Mouse (Mus musculus) induced T-regulatory cell, adult 2 months (primary cell): Measurements from ENCODE around the gene Kcnk13.

Source experiments
- DNase-seq: peaks from one replicate; pipeline ENCODE4 v3.0.0-alpha.2; 2012; ENCODE audit warnings: low read depth

Kcnk13 gene

DNA sequence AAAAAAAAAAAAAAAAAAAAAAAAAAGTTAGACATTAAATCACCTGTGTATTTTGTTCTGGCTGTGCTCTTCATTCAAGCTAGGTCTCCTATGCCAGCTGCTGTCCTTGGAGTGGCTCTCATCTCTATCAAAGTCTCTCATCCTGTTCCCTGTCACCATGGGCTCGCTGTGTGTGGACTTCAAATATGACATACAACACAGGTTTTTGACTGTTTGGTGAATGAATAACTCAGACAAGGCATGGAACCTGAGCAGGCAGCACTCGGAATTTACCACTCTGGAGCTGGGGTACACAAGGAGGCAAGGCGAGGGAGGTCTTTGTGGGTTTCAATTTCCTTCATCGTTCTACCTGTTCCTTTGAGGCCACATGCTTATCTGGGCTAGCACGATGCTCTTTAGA lies 50.8 kb downstream of the Kcnk13 start:
- no peak for DNase-seq

DNA sequence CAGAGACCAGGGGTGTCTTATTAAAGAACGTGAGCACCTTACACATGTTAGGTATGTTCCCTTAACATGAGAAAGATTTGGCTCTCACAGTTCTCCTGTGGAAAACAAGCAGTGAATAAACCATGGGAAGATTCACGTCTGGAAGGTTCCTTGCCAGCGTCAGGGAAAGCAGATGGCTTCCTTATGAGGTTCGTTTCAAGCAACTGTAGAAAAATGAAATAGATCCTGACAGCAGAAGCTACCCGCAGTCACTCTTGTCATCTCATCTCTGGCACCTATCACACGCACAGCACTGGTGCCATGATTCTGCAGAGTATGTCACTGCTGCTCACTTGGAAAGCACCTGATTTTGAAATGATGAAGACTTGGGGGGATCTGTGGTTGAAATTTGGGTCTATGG lies 53.4 kb downstream of the Kcnk13 start:
- no peak for DNase-seq

DNA sequence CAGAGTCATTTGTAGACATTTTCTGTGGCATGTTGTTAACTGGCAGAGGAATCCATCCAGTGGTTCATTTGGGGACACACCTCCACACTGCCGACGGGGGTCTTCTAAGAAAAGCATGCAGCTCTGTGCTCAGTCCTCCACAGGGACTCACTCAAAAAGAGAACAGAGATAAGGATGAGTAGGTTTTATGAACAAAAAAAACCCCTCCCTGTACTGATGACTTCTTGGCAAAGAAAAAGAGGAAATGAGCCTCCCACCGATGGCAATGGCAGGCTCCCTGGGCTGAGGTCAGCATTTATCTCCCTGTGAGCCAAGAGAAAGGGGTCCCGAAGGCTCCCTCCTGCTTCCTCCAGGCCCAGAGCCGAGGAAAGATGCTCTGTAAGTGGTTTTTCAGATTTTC lies 58.2 kb downstream of the Kcnk13 start:
- no peak for DNase-seq

DNA sequence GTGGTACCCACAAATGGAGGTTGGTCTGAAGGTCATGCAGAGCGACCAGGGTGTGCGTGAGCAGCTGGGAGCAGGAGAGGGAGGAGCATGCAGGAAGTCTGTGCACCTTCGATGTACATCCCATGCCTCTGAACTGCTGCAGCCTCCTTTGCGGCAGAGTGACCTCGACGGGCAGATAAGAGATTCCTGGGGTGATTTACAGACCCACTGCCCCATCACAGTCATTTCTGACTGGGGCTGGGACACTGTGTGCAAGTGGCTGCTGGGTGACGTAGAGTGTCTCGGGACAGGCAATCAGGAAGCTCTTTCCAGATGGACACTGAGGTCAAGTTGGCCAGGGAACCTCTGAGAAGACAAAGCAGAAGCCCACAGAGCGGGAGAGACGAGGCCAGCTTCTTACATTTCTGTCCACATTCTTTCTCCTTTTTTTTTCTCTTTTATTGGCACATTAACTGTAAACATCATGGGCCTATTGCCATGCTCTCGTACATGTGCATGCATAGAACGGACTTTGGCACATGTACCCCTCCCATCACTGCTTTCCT lies 59.6 kb downstream of the Kcnk13 start:
- DNase-seq: no peak

DNA sequence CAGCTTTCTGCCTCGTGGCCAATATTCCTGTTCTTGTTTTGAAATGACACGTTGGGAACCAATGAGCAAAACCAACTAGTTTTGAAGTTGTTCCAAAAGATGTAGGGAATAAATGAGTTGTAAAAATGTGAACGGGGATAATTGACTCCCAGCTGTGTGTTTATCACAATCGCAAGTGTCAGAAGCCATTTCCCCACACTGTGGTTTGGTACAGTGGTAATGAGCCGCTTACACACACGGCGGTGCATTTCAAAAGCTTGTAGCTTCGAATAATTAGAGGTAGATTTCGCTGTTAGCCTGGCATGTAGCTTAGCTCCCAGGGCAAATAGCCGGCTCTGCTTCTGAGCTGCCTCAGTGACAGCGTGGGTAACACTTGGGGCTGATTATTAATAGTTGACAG lies 61.4 kb downstream of the Kcnk13 start:
- no peak for DNase-seq

DNA sequence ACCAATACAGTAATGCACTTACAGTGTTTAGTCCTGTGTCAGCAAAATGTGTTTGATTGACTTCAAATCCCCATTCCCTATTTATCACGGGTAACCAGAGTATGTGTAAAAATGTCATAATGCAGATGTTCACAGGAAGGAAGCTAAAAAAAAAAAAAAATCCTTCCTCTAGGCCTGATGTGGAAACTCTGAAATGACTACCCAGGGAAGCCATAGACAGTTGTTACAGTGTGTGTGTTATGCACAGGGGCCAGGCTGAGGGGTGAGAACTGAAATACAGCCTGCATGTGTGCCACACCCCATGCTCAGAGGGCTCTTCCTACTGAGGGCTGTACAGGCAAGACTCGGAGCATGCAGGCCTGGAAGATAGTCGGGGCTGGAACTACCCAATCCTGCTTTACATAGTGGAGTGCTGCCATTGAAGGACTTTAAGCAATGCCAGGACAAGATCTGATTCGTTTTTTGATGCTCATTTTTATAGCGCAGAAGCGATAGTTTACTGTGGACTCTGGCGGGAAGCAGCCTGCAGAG lies 62.5 kb downstream of the Kcnk13 start:
- no peak for DNase-seq

DNA sequence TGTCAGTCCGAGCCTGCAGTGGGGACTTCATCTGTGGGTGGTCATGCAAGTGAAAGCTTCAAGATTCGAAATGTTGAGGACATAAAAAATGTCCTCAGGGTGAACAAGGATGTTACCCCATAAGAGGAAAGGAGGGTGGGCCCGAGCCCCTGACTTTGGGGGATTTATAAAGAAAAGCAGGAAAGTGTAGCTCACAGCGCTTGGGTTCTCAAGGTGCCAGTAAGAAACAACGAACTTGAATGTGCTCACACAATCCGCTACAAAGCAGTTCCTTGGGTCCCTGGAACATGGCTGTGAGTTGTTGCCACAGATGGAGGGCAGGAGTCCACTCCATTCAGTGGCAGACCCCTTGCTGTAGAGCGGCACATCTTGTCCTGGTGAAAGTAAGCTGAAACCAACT lies 63.0 kb downstream of the Kcnk13 start:
- DNase-seq: no peak

DNA sequence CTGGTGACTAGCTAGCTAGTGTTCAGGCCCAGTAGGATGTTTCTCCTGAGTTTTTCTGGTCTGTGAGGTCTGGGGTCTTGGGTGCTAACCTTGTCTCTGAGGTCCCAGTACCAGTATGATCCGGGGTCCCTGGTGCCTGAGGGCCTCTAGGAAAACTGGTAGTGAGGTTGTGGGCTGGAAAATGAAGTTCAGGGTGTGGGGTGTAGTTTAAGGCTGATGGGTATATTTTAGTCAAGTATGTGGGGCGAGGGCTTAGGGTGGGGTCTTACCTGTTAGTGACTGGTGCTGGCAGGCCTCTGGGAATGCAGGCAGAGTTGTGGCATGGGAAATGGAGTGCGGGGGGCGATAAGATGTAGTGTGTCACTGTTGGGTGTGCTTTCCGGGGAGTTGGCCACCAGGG lies 67.4 kb downstream of the Kcnk13 start:
- no peak for DNase-seq

DNA sequence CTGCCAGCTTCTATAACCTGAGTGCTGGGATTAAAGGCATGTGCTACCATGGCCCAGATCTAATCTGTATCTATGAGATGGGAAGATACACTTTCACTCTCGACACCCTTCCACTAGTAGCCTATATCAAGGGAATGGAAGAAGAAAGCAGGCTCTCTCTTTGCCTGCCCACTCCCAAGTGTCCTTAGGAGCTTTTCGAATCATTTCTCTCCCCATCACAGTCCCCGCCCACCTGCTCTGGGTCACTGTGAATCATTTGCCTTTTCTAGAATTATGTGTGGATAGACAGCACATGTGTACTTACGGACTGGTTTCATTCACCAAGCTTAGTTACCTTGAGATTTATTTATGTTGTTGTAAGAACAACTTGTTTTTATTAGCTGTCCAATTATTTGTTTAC lies 68.2 kb downstream of the Kcnk13 start:
- DNase-seq: no peak

DNA sequence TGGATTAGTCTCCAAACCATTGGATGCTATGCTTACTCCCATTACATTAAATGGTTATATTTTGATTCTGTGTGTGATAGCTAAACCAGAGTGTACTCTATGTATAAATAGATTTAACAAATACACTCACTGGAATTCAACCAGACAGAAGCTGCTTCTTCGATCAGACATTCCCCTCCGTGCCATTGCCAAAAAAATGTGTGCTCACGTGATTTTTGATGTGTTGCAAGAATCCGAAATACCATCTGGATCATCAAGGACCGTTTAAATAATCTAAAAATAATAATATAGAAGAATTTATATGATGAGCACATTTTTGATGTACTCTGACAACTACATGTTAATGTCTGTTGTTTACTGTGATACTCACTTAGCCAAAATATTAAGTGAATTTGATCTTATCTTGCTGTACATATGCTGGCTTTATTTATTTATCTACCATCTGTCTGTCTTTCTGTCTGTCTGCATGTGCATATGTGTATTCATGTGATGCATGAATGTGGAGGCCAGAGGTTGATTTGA lies 74.5 kb downstream of the Kcnk13 start:
- DNase-seq: no peak

DNA sequence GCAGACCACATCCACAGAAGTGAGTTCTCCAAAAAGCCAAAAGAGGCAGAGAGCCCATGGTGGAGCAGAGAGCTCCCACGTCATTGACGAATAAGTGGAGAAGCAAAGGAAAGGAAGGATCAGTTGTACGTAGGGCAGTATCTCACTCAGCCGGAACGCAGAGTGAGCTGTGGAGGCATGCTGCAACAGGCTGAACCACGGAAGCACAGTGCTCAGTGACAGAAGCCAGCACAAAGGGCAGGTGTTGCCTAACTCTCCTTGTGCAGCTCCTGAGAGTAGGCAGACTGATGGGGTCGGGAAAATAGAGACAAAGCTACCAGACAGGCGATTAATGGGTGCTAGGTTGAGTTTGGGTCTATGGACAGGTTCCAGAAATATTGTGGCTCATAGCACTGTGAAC lies 77.8 kb downstream of the Kcnk13 start:
- no peak for DNase-seq

DNA sequence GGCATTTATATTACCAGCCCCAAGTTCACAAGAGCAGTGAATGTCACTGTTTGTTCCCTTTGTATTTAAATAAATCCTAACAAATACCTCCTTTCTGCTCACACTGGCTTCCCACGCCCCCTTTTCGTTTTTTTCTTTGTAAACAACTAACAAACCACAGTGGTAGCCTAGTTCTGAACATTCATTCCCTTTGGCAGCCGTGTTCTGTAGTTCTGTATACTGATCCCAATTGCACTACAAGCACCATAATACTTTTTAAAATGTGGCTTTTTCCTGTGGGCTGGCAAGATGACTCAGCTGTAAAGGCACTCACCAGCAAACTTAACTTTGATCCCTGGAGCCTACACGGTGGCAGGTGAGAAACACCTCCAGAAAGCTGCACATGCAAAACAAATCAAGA lies 80.4 kb downstream of the Kcnk13 start:
- DNase-seq: no peak

DNA sequence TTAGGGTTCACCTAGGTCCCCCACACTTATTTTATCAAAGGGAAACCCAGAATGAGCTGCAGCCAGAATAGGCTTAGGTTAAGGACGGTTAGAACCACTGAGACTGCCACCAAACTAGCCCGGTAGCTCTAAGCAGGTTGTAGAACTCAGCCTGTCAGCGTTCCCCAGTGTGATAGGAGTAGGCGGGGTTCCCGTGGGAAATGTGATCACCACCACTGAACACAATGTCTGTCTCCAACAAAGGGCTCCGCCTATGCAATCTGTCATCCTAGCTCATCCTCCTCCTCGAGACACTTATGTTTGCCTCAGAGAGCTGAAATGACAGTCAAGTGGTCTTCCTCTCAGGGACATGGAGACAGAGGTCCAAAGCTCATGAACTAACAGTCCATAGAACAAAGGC lies 86.3 kb downstream of the Kcnk13 start:
- no peak for DNase-seq

DNA sequence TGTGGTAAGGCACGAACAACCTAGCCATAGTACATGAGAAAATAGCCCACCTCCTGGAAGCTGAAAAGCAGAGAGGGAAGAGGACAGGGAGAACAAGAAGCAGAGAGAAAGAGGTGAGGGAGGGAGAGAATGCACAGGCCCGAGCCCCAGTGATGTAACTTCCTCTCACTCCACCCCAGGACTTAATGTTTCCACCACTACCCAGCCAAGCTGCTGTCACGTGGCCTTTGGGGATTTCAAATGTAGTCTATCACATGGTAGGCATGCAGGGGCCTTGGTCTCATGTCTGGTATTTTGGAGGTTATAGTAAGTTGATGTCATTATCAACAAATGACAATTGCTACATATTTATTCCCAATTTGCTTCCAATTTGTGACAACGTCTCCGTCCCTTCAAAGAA lies 89.3 kb downstream of the Kcnk13 start:
- no peak for DNase-seq

DNA sequence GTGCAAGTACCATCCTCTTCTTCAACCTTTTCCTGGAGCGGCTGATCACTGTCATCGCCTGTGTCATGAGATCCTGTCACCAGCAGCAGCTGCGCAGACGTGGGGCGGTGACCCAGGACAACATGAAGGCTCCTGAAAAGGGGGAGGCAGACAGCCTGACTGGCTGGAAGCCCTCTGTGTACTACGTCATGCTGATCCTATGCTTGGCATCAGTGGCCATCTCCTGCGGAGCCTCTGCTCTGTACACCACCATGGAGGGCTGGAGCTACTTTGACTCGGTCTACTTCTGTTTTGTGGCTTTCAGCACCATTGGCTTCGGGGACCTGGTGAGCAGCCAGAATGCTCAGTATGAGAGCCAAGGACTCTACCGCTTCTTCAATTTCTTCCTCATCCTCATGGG lies 96.8 kb downstream of the Kcnk13 start:
- no peak for DNase-seq

DNA sequence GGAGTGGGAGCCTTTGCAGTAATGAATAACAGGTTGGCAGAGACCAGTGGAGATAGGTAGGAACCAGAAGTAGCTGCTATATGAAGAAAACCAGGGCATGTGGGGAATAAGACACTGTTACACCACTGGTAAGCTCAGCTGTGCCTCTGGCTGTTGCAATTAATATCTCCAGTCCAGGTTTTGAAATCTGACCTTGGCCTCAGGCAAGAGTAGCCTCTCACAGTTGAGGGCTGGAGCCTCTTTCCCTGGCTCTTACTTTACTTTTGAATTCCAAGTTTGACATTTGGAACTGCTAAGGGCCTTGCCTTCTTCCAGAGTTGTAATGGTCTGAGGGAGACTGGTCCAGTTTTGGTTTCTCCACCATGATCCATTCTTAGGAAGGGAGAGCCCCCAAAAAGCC lies 97.5 kb downstream of the Kcnk13 start:
- no peak for DNase-seq

DNA sequence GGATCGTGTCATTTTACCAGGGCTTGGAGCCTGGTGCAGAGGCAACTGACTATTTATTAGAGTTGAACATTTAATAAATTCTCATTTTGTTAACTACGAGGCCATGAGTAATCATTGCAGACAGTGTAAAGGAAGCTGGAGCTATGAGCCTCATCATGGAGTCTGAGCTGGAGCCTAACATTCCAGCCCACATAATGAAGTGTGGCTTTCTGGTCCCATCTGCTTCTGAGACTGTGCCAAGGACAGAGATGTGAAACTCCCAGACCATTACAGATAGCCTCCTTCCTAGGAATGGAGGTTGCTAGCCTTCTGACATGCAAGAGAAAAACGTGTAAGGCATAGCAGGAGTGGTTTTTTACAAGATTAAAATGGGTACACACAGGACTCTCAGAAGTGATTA lies 98.3 kb downstream of the Kcnk13 start:
- no peak for DNase-seq

DNA sequence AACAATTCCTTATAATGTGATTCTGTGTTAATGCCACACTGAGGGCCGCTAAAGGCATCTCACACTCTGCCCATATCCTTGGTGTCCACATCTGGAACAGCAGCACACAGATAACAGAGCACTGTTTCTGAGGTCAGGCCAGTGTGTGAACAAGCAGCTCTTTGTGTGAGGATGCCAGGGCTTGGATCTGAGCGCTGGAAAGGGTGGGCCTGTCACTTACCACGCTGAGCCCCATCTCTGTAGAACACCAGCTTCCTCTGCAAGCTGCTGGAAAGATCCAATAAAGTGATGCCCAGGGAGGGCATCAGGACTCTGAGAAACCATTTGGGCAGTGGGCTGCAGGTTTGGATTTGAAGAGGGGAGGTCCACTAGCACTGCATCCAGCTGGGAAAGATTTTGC lies 100.8 kb downstream of the Kcnk13 start:
- DNase-seq: no peak

DNA sequence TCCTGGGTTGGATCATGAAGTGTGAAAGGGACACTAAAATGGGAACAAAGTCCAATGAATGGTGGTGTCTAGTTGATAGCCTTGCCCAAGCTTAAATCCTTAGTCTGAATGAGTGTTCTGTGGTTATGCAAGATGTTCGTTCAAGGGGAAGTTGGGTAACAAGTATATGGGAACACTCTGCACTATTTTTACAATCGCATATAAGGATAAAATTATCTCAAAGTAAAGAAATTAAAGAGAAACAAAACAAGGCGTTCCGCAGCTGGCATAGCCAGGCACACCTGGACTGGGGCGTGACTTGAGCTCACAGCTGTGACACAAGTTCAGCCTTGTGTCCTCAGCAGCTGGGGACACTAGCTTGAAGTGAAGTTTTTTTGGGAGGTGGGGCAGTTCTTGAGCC lies 103.2 kb downstream of the Kcnk13 start:
- DNase-seq: no peak

DNA sequence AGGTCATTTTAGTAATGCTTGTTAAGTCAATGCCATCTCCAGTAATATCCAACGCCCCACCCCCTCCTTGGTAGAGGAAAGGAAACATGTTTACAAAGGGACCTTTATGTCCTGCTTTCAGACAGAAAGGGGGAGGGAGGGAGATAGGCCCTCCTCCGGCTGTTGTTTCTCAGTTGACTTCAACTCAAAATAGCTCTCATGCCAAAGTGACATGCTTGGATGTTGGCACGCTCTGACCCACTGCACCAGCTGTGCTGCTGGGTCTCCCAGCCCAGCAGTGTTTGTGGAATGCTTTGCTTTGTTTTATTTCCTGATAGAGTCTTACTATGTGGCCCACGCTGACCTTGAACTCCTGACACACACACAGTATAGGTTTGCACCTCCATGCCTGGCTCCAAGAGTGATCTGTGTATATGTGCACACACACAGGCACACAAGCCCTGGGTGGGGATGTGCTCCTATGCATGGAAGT lies 108.9 kb downstream of the Kcnk13 start:
- no peak for DNase-seq

DNA sequence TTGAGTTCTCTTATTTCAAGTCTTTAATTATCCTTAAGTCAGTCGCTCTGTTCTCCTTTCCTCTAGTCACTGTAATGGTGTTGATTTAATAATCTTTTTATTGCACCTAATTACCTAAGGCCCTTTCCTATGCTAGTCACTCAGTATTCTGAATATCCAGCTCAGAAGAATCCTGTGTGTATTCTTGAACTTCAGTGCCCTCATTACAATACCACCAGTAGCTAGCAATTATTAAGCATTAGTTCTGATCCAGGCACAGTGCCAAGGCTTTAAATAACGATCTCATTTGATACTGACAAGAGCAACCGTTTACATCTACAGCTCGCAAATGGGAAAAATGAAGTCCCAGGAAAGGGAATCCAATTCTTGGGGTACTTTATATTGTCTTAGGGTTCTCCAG lies 111.4 kb downstream of the Kcnk13 start:
- no peak for DNase-seq

DNA sequence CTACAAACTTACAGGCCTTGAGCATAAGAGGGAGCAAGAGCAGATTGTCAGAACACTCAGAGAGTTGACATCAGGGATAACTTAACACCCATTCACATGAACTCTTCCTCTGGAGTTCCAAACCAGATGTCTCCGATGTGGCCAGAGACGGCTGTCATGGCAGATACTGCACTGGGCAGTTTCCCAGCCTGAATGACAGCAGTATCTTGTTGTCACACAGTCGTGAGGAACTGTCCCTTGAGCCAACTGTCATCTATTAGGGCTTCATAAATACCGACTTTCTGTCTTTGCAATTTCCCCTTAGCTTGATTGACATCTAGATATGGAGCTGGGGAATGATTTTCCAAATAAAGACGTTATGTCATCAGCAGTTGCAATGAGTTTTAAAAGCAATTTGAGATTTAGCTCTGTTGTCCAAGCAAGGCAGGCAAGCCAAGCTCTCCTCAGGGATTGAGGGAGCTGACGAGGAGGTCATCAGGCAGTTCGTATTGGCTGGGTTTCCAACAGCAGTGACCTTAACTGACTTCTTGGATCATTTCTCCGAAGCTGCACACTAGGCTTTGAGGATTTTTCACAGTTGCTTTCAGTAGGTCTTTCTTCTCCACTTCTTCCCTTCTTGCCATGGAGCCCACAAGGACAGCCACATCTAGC lies 115.5 kb downstream of the Kcnk13 start:
- no peak for DNase-seq

DNA sequence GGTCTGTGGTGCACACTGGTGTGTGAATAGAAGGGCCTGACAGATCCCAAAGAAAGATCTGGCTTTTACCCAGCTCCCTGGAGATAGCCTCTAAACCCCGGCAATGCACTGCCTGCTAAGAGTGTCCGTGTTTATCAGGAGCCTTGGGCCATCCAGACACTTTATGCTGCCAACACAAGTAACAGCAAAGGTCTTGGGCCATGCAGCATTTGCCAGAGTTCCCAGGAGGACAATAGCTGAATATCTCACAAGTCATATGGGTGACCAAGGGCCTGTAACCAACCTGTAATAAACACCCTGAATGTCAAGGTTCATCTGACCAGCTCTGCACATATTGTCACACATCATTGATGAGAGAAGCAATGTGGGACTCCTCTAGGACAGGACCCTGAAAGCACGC lies 123.7 kb downstream of the Kcnk13 start:
- DNase-seq: no peak

DNA sequence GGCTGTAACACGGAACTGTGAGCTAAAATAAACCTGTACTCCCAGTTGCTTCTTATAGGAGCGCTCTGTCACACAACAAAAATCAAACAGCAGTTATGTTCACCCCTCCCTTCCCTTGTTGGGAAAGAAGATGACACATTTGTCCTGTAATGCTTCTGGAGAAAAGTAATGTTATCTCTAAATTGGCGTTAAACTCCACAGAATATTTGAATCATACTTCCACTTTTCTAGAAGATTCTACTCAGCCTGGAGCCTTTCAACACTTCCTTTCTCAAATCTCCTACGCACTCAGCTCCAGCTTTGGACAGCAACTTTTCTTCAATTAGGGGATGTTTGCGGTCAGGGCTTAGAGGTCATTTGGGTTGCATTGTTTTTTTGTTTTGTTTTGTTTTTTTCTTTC lies 125.0 kb downstream of the Kcnk13 start:
- no peak for DNase-seq
